19 mouse cellular contexts compared by ENCODE assay signal in genomic region chr4:8998606-8999005, GRCm38 (mm10).
"Had no signal": no experiment of that assay in that cellular context is flagged by ENCODE, and none has a peak within 500 bp of the region (broad histone marks: within the 10 kb centered on the region; RNA-seq: fewer than 3 reads in every experiment).

No protein-coding gene starts in this region.

- H3K27ac ChIP-seq: lung, embryonic 15.5 days; midbrain, embryonic 10.5 days; midbrain, embryonic 12.5 days; neural tube, embryonic 13.5 days; neural tube, embryonic 15.5 days had no signal

- DNase-seq: lung, adult 18-20 months; lung, postnatal 14 days; lung, postnatal 4 days; midbrain, embryonic 14.5 days; retina, postnatal 1 day; right cerebral cortex, adult 18-20 months; right cerebral cortex, postnatal 25 days; right cerebral cortex, postnatal 4 days; spleen, adult 18-20 months; thymus, adult 18-20 months; thymus, postnatal 14 days; thymus, postnatal 36 days had no signal

- H3K36me3 ChIP-seq: lung, embryonic 15.5 days; midbrain, embryonic 10.5 days; midbrain, embryonic 12.5 days; neural tube, embryonic 13.5 days; neural tube, embryonic 15.5 days had no signal

- H3K4me2 ChIP-seq: lung, embryonic 15.5 days; midbrain, embryonic 12.5 days; neural tube, embryonic 13.5 days; neural tube, embryonic 15.5 days had no signal

- ATAC-seq: lung, postnatal 0 days had no signal

- H3K4me3 ChIP-seq: lung, embryonic 15.5 days; midbrain, embryonic 10.5 days; midbrain, embryonic 12.5 days; myocyte; neural tube, embryonic 13.5 days; neural tube, embryonic 15.5 days had no signal

- H3K27me3 ChIP-seq: lung, embryonic 15.5 days; midbrain, embryonic 12.5 days; neural tube, embryonic 13.5 days; neural tube, embryonic 15.5 days had no signal

- H3K9ac ChIP-seq: lung, embryonic 15.5 days; midbrain, embryonic 12.5 days; neural tube, embryonic 13.5 days; neural tube, embryonic 15.5 days had no signal

- H3K4me1 ChIP-seq: lung, embryonic 15.5 days; midbrain, embryonic 10.5 days; neural tube, embryonic 15.5 days had no signal

- H3K9me3 ChIP-seq: lung, embryonic 15.5 days; midbrain, embryonic 10.5 days; midbrain, embryonic 12.5 days had no signal
